Mouse (Mus musculus) liver, embryonic 12.5 days (tissue): ENCODE results near the gene Map4k2. TPM values are rescaled to one million over a fixed set of nuclear protein-coding genes. Genes with fewer than 3 reads are reported as not detected.

ENCODE experiments used
- ATAC-seq: fragments of 200-750 bp; cut with Nextera tagmentation; 2 replicates; pipeline ENCODE4 v1.8.0; 2017; ENCODE audit warnings: moderate number of reproducible peaks, mild to moderate bottlenecking, moderate library complexity
- H3K27ac ChIP-seq: fragments of 300-500 bp; sonication (generic); 2 replicates; pipeline ENCODE4 v1.5.1; 2016; ENCODE audit warnings: mild to moderate bottlenecking
- H3K27me3 ChIP-seq: fragments of 300-500 bp; sonication (generic); replicated peaks from 2 replicates; pipeline ENCODE4 v1.6.1; 2016; ENCODE audit warnings: mild to moderate bottlenecking, moderate library complexity
- H3K36me3 ChIP-seq: fragments of 300-500 bp; sonication (generic); 2 replicates; pipeline ENCODE4 v1.6.1; 2016; ENCODE audit warnings: mild to moderate bottlenecking, moderate library complexity
- H3K4me1 ChIP-seq: fragments of 300-500 bp; sonication (generic); 2 replicates; pipeline ENCODE4 v1.6.1; 2016
- H3K4me2 ChIP-seq: fragments of 300-500 bp; sonication (generic); 2 replicates; pipeline ENCODE4 v1.6.1; 2016; ENCODE audit warnings: mild to moderate bottlenecking, moderate library complexity
- H3K4me3 ChIP-seq: fragments of 300-500 bp; sonication (generic); 2 replicates; pipeline ENCODE4 v1.5.1; 2016; ENCODE audit warnings: mild to moderate bottlenecking, moderate library complexity
- H3K9ac ChIP-seq: fragments of 300-500 bp; sonication (generic); 2 replicates; pipeline ENCODE4 v1.6.1; 2016; ENCODE audit warnings: mild to moderate bottlenecking, moderate library complexity
- H3K9me3 ChIP-seq: fragments of 300-500 bp; sonication (generic); replicated peaks from 2 replicates; pipeline ENCODE4 v1.6.1; 2016; ENCODE audit warnings: mild to moderate bottlenecking, moderate library complexity
- WGBS: fragments of 180-500 bp; shearing (Covaris S2); methylation state at CpG from one replicate; pipeline ENCODE4 v1.1.7; 2016; ENCODE audit not compliant: insufficient replicate concordance; 5-methylcytosine and 5-hydroxymethylcytosine counted together
- polyA plus RNA-seq: library from polyadenylated mRNA; unstranded; fragments of >200 nt; fragmentation: Nextera tagmentation; extraction: Ambion mirVana; gene quantifications from 2 replicates; pipeline ENCODE4 v1.2.1, GENCODE M21; 2016

The Map4k2 gene
- polyA plus RNA-seq, 1 experiment from 2014 or later = 9.3 TPM

GRCm38 (mm10) chr19:6374571-6374970 is 33.6 kb downstream of the Map4k2 start:
- no peak for ATAC-seq
- Histone ChIP-seq H3K4me3 (no peak overlapping the region), H3K36me3 (peaks cover 100% of the 10 kb centered on the region), H3K4me1 (peaks cover 6% of the 10 kb centered on the region; the same call in 1 of the 2 replicates), H3K27ac (no peak overlapping the region), H3K27me3 (no peaks in the 10 kb centered on the region), H3K4me2 (no peak overlapping the region), H3K9ac (no peak overlapping the region), H3K9me3 (no peaks in the 10 kb centered on the region)
- WGBS = 93% methylated on average over 10 of the region's 10 CpGs

GRCm38 (mm10) chr19:6375423-6376254 is 34.7 kb downstream of the Map4k2 start:
- no peak overlapping the region for H3K27ac ChIP-seq
- H3K4me2 ChIP-seq = no peak overlapping the region
- ATAC-seq = no peak
- peaks cover 6% of the 10 kb centered on the region; the same call in 1 of the 2 replicates for H3K4me1 ChIP-seq
- no peak overlapping the region for H3K9ac ChIP-seq
- no peaks in the 10 kb centered on the region for H3K27me3 ChIP-seq
- H3K9me3 ChIP-seq = no peaks in the 10 kb centered on the region
- no peak overlapping the region for H3K4me3 ChIP-seq
- peaks cover 93% of the 10 kb centered on the region for H3K36me3 ChIP-seq
- WGBS = 94% methylated on average over 38 of the region's 42 CpGs

- WGBS = 79% methylated on average over 14 of the region's 14 CpGs
- H3K4me1 ChIP-seq = 0 out of 2 replicates have a peak, but pooled peaks cover 6% of the 10 kb centered on the region
- no peak overlapping the region for H3K27ac ChIP-seq
- no peak overlapping the region for H3K9ac ChIP-seq
- no peaks in the 10 kb centered on the region for H3K9me3 ChIP-seq
- peaks cover 87% of the 10 kb centered on the region for H3K36me3 ChIP-seq
- H3K4me3 ChIP-seq = no peak overlapping the region
- H3K27me3 ChIP-seq = no peaks in the 10 kb centered on the region
- no peak overlapping the region for H3K4me2 ChIP-seq
- ATAC-seq = no peak
Measured at GRCm38 (mm10) chr19:6376255-6376564, 35.3 kb downstream of the Map4k2 start.

- 72% methylated on average over 2 of the region's 2 CpGs for WGBS
- Histone ChIP-seq H3K36me3 (peaks cover 83% of the 10 kb centered on the region), H3K4me1 (0 out of 2 replicates have a peak, but pooled peaks cover 6% of the 10 kb centered on the region), H3K9me3 (no peaks in the 10 kb centered on the region), H3K4me2 (no peak overlapping the region), H3K9ac (no peak overlapping the region), H3K27me3 (no peaks in the 10 kb centered on the region), H3K27ac (no peak overlapping the region), H3K4me3 (no peak overlapping the region)
- ATAC-seq = no peak
Measured at GRCm38 (mm10) chr19:6376643-6377042, 35.7 kb downstream of the Map4k2 start.

GRCm38 (mm10) chr19:6377327-6378040 is 36.5 kb downstream of the Map4k2 start:
- Histone ChIP-seq H3K27me3 (no peaks in the 10 kb centered on the region), H3K9ac (no peak overlapping the region), H3K9me3 (no peaks in the 10 kb centered on the region), H3K27ac (no peak overlapping the region; the same call in 1 of the 2 replicates), H3K4me3 (no peak overlapping the region), H3K4me1 (0 out of 2 replicates have a peak, but pooled peaks cover under 1% of the 10 kb centered on the region), H3K4me2 (no peak overlapping the region), H3K36me3 (peaks cover 74% of the 10 kb centered on the region)
- ATAC-seq = no peak
- WGBS = 84% methylated on average over 11 of the region's 11 CpGs

- H3K4me3 ChIP-seq = no peak overlapping the region
- no peaks in the 10 kb centered on the region for H3K27me3 ChIP-seq
- H3K27ac ChIP-seq = no peak overlapping the region
- no peak for ATAC-seq
- H3K36me3 ChIP-seq = peaks cover 43% of the 10 kb centered on the region
- H3K4me2 ChIP-seq = no peak overlapping the region
- no peaks in the 10 kb centered on the region for H3K9me3 ChIP-seq
- WGBS = 85% methylated on average over 9 of the region's 9 CpGs
- H3K4me1 ChIP-seq = peaks cover 23% of the 10 kb centered on the region
- no peak overlapping the region for H3K9ac ChIP-seq
Measured at GRCm38 (mm10) chr19:6380411-6381166, 39.7 kb downstream of the Map4k2 start.

GRCm38 (mm10) chr19:6381238-6381637 is 40.3 kb downstream of the Map4k2 start:
- H3K27ac ChIP-seq = no peak overlapping the region
- H3K4me1 ChIP-seq = peaks cover 24% of the 10 kb centered on the region
- no peaks in the 10 kb centered on the region for H3K27me3 ChIP-seq
- no peak overlapping the region for H3K9ac ChIP-seq
- no peak overlapping the region for H3K4me3 ChIP-seq
- 78% methylated on average over 5 of the region's 5 CpGs for WGBS
- no peak for ATAC-seq
- peaks cover 37% of the 10 kb centered on the region for H3K36me3 ChIP-seq
- no peak overlapping the region for H3K4me2 ChIP-seq
- no peaks in the 10 kb centered on the region for H3K9me3 ChIP-seq

GRCm38 (mm10) chr19:6382323-6382924 is 41.5 kb downstream of the Map4k2 start:
- H3K27ac ChIP-seq = no peak overlapping the region
- H3K9me3 ChIP-seq = no peaks in the 10 kb centered on the region
- WGBS = 55% methylated on average over 4 of the region's 4 CpGs
- H3K4me2 ChIP-seq = no peak overlapping the region
- no peak overlapping the region for H3K4me3 ChIP-seq
- no peak overlapping the region for H3K9ac ChIP-seq
- no peaks in the 10 kb centered on the region for H3K27me3 ChIP-seq
- ATAC-seq = no peak
- peaks cover 25% of the 10 kb centered on the region for H3K36me3 ChIP-seq
- H3K4me1 ChIP-seq = peaks cover 24% of the 10 kb centered on the region

- Histone ChIP-seq H3K27me3 (peaks cover 5% of the 10 kb centered on the region; the same call in 1 of the 2 replicates), H3K9me3 (no peaks in the 10 kb centered on the region), H3K36me3 (peaks cover 15% of the 10 kb centered on the region), H3K4me1 (peaks cover 24% of the 10 kb centered on the region), H3K27ac (no peak overlapping the region), H3K4me3 (no peak overlapping the region), H3K9ac (no peak overlapping the region), H3K4me2 (no peak overlapping the region)
- ATAC-seq = no peak
- 36% methylated on average over 5 of the region's 5 CpGs for WGBS
Measured at GRCm38 (mm10) chr19:6383470-6383869, 42.5 kb downstream of the Map4k2 start.

- Histone ChIP-seq H3K4me1 (peaks cover 24% of the 10 kb centered on the region), H3K4me2 (no peak within 1 kb of the TSS), H3K9ac (no peak within 1 kb of the TSS), H3K4me3 (no peak within 1 kb of the TSS), H3K36me3 (peaks cover 8% of the 10 kb centered on the region), H3K27me3 (peaks cover 11% of the 10 kb centered on the region), H3K27ac (no peak within 1 kb of the TSS), H3K9me3 (no peaks in the 10 kb centered on the region)
- WGBS = 25% methylated on average over 7 of the region's 7 CpGs
- no peak for ATAC-seq
Measured at GRCm38 (mm10) chr19:6384128-6384527, 43.2 kb downstream of the Map4k2 start, which contains the start of gene Pygm. Gene Pygm, plus strand, starts transcription at chr19:6384399.

- Histone ChIP-seq H3K36me3 (no peaks in the 10 kb centered on the region), H3K27ac (no peak overlapping the region), H3K9ac (no peak overlapping the region), H3K4me3 (no peak overlapping the region), H3K4me1 (peaks cover 31% of the 10 kb centered on the region), H3K9me3 (no peaks in the 10 kb centered on the region), H3K27me3 (peaks cover 18% of the 10 kb centered on the region), H3K4me2 (no peak overlapping the region)
- 67% methylated on average over 11 of the region's 11 CpGs for WGBS
- ATAC-seq = no peak
Measured at GRCm38 (mm10) chr19:6384954-6385353, 44.0 kb downstream of the Map4k2 start.
